Mouse (Mus musculus): ENCODE results near the gene Crkl. TPM values are rescaled to one million over a fixed set of nuclear protein-coding genes. Genes with fewer than 3 reads are reported as not detected.

Gene Crkl
- polyA plus RNA-seq, 1 experiment, result 47.3 TPM

DNA sequence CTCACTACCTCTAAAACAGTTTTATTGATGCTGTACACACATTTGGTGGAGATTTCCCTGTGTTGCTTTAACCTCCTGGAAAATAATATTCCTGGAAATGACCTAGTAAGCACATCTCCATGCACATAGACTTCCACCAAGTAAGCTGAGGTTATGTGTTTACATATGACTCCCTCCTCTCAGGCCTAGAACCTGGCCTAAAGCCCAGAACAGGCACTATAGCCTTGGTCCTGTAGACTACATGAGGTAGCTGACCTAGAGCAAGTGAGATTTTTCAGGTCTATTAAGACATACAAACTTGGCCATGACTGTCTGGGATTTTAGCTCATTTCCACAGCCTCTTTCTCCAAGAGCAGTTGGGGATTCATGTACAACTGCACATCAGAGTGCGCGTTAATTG is 58.4 kb downstream of the Crkl start:
- H3K36me3 ChIP-seq (ENCODE audit: control insufficient read depth, insufficient read depth, low read length), result peaks cover 18% of the 10 kb centered on the region
- TF ChIP-seq CTCF (IDR thresholded peaks at IDR 0.05; ENCODE audit: extremely low read depth, insufficient read length, insufficient replicate concordance, low read depth, low read length) (no peak), POLR2A (IDR thresholded peaks at IDR 0.05; ENCODE audit: low read depth, low read length) (no peak)
- no peaks in the 10 kb centered on the region for H3K27me3 ChIP-seq (ENCODE audit: control insufficient read depth, insufficient read depth, low read length)
- whole genome bisulfite sequencing, result 88% methylated on average over 2 of the region's 2 CpGs
- no peak overlapping the region for H3K27ac ChIP-seq (ENCODE audit: insufficient read depth, low read depth, low read length)
- peaks cover 17% of the 10 kb centered on the region; the same call in 1 of the 2 replicates for H3K4me1 ChIP-seq (ENCODE audit: control insufficient read depth, insufficient read depth, insufficient read length, low read length)
- H3K4me3 ChIP-seq (ENCODE audit: low read depth, low read length), result no peak overlapping the region

DNA sequence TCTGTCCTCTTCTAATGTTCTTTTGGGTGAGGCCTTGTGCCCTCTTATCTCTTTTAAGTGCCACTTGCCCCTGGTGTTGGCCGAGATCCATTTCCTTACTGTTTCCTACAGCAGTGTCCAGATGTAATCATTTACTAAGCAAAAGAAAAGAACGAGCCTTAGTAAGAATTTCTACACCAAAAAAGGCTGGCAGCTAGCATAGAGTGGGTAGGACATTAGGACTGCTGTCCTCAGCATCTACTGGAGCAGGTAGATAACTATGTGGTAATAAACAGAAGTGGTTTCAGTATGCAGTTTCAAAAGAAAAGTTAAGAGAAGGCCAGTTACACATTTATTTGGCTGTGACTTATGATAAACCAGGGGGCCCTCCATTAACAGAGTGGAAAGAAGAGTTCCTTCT is 58.9 kb downstream of the Crkl start:
- 15% methylated on average over 2 of the region's 2 CpGs for WGBS
- Histone ChIP-seq H3K27ac (ENCODE audit: insufficient read depth, low read depth, low read length) (no peak overlapping the region), H3K4me3 (ENCODE audit: low read depth, low read length) (no peak overlapping the region), H3K4me1 (ENCODE audit: control insufficient read depth, insufficient read depth, insufficient read length, low read length) (peaks cover 17% of the 10 kb centered on the region; the same call in 1 of the 2 replicates), H3K36me3 (ENCODE audit: control insufficient read depth, insufficient read depth, low read length) (peaks cover 22% of the 10 kb centered on the region), H3K27me3 (ENCODE audit: control insufficient read depth, insufficient read depth, low read length) (no peaks in the 10 kb centered on the region)
- no peak for TF ChIP-seq CTCF (IDR thresholded peaks at IDR 0.05; ENCODE audit: extremely low read depth, insufficient read length, insufficient replicate concordance, low read depth, low read length)
- no peak for TF ChIP-seq POLR2A (IDR thresholded peaks at IDR 0.05; ENCODE audit: low read depth, low read length)

DNA sequence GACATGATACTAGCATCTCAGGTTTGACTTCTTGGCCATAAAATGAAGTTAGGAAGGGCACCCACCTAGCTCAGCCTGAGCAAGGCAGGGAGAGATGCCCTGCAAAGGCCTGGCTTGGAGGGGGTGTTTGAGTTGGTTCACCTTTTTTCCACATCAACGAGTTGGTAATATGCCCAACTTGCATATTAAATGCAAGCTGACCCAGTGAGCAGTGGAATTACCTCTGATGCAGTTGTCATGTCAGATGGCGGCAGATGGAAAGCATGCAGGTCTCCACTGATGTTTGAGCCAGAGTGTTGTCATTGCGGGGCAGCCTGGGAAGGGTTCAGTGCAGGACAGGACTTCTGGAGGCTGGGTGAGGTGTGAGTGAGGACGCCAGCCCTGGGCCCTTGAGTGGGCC is 59.6 kb downstream of the Crkl start:
- TF ChIP-seq POLR2A (IDR thresholded peaks at IDR 0.05; ENCODE audit: low read depth, low read length) (no peak), CTCF (IDR thresholded peaks at IDR 0.05; ENCODE audit: extremely low read depth, insufficient read length, insufficient replicate concordance, low read depth, low read length) (no peak)
- WGBS, result 97% methylated on average over 4 of the region's 4 CpGs
- Histone ChIP-seq H3K4me1 (ENCODE audit: control insufficient read depth, insufficient read depth, insufficient read length, low read length) (peaks cover 17% of the 10 kb centered on the region; the same call in 1 of the 2 replicates), H3K4me3 (ENCODE audit: low read depth, low read length) (no peak overlapping the region), H3K27ac (ENCODE audit: insufficient read depth, low read depth, low read length) (no peak overlapping the region), H3K27me3 (ENCODE audit: control insufficient read depth, insufficient read depth, low read length) (no peaks in the 10 kb centered on the region), H3K36me3 (ENCODE audit: control insufficient read depth, insufficient read depth, low read length) (peaks cover 26% of the 10 kb centered on the region)

DNA sequence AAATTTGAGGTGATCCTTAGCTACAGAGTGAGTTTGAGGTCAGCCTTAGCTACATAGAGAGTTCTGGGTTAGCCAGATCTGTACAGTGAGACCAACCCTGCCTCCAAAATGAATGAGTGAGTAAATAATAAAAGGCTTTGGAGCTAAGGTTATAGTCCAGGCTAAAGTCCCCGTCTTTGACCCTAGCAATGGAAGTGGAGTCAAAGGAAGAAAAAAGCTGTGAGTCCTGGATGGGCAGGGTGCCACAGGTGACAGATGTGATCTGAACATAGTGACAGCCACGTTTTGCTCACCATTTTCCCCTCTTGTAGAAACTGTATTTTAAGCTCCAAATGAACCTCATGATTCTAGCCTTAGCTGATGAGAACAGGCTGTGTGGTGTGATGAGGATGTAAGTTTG is 67.1 kb downstream of the Crkl start:
- Histone ChIP-seq H3K36me3 (ENCODE audit: control insufficient read depth, insufficient read depth, low read length) (peaks cover 65% of the 10 kb centered on the region), H3K4me3 (ENCODE audit: low read depth, low read length) (no peak overlapping the region), H3K4me1 (ENCODE audit: control insufficient read depth, insufficient read depth, insufficient read length, low read length) (no peaks in the 10 kb centered on the region), H3K27me3 (ENCODE audit: control insufficient read depth, insufficient read depth, low read length) (no peaks in the 10 kb centered on the region), H3K27ac (ENCODE audit: insufficient read depth, low read depth, low read length) (no peak overlapping the region)
- WGBS, result 61% methylated on average over 2 of the region's 2 CpGs
- no peak for TF ChIP-seq CTCF (IDR thresholded peaks at IDR 0.05; ENCODE audit: extremely low read depth, insufficient read length, insufficient replicate concordance, low read depth, low read length)
- no peak for TF ChIP-seq POLR2A (IDR thresholded peaks at IDR 0.05; ENCODE audit: low read depth, low read length)

DNA sequence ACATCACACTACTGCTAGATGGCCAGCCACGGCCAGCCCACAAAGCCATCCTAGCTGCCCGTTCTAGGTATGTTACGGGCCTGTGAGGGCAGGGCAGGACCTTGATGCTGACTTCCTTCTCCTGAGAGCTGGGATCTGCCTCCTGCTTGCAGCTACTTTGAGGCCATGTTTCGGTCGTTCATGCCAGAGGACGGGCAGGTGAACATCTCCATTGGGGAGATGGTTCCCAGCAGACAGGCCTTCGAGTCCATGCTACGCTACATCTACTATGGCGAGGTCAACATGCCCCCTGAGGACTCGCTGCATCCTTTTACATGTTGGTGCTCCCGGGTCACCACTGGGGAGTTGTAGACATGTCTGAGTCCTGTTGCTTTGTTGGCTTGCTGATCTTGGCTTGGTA is 72.4 kb downstream of the Crkl start:
- Histone ChIP-seq H3K4me3 (ENCODE audit: low read depth, low read length) (no peak overlapping the region), H3K4me1 (ENCODE audit: control insufficient read depth, insufficient read depth, insufficient read length, low read length) (peaks cover 8% of the 10 kb centered on the region; the same call in 1 of the 2 replicates), H3K27me3 (ENCODE audit: control insufficient read depth, insufficient read depth, low read length) (no peaks in the 10 kb centered on the region), H3K36me3 (ENCODE audit: control insufficient read depth, insufficient read depth, low read length) (peaks cover 78% of the 10 kb centered on the region), H3K27ac (ENCODE audit: insufficient read depth, low read depth, low read length) (no peak overlapping the region)
- 93% methylated on average over 11 of the region's 11 CpGs for WGBS
- TF ChIP-seq CTCF (IDR thresholded peaks at IDR 0.05; ENCODE audit: extremely low read depth, insufficient read length, insufficient replicate concordance, low read depth, low read length) (no peak), POLR2A (IDR thresholded peaks at IDR 0.05; ENCODE audit: low read depth, low read length) (no peak)

DNA sequence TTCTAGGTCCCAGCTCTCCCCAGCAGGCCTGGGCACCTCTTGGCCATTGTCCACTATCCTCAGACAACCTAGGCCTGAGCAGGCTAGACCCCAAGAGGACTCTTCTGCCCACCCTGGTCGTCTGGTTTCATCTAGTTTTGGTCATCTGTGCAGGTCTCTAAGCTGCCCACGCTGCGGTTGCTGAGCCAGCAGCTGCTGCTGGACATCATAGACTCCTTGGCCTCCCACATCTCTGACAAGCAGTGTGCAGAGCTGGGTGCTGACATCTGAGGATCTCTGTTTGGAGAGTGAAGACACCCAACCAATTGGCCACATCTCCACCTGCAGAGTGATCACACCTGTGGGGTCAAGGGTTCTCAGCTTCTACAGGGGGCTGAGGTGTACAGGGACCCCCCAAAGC is 73.7 kb downstream of the Crkl start:
- no peaks in the 10 kb centered on the region for H3K27me3 ChIP-seq (ENCODE audit: control insufficient read depth, insufficient read depth, low read length)
- 79% methylated on average over 3 of the region's 3 CpGs for WGBS
- H3K36me3 ChIP-seq (ENCODE audit: control insufficient read depth, insufficient read depth, low read length), result peaks cover 66% of the 10 kb centered on the region
- peak overlapping the region; percentile 76 for H3K27ac ChIP-seq (ENCODE audit: insufficient read depth, low read depth, low read length)
- TF ChIP-seq POLR2A (IDR thresholded peaks at IDR 0.05; ENCODE audit: low read depth, low read length), result no peak
- TF ChIP-seq CTCF (IDR thresholded peaks at IDR 0.05; ENCODE audit: extremely low read depth, insufficient read length, insufficient replicate concordance, low read depth, low read length), result no peak
- H3K4me1 ChIP-seq (ENCODE audit: control insufficient read depth, insufficient read depth, insufficient read length, low read length), result peaks cover 12% of the 10 kb centered on the region
- H3K4me3 ChIP-seq (ENCODE audit: low read depth, low read length), result no peak overlapping the region

DNA sequence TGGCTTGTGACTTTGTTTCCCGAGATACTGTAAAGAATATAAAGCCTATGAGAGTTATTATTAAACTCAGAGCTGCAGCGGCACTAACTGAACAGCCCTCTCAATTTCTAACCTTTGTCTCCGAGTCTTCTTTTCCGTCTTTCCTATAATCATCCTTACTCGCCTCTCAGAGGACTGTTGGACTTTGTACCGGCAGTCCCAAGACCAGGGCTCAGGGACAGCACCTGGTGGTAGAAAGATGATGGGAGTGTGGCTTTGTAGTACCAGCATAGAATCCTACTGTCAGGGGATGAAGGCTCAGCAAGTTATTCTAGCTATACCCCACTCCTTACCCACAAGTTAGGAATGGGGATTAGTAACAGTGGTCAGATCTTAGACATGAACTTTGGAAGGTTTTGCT is 74.4 kb downstream of the Crkl start:
- Histone ChIP-seq H3K36me3 (ENCODE audit: control insufficient read depth, insufficient read depth, low read length) (peaks cover 59% of the 10 kb centered on the region), H3K4me3 (ENCODE audit: low read depth, low read length) (no peak overlapping the region), H3K4me1 (ENCODE audit: control insufficient read depth, insufficient read depth, insufficient read length, low read length) (peaks cover 12% of the 10 kb centered on the region), H3K27me3 (ENCODE audit: control insufficient read depth, insufficient read depth, low read length) (no peaks in the 10 kb centered on the region), H3K27ac (ENCODE audit: insufficient read depth, low read depth, low read length) (peak overlapping the region; percentile 76; the same call in 1 of the 2 replicates)
- 25% methylated on average over 6 of the region's 6 CpGs for WGBS
- no peak for TF ChIP-seq POLR2A (IDR thresholded peaks at IDR 0.05; ENCODE audit: low read depth, low read length)
- no peak for TF ChIP-seq CTCF (IDR thresholded peaks at IDR 0.05; ENCODE audit: extremely low read depth, insufficient read length, insufficient replicate concordance, low read depth, low read length)
